Mouse (Mus musculus): Measurements from ENCODE around the gene Gps1.
"Not testable (repeated sequence)": the region's sequence is repeated elsewhere in the genome, so short reads cannot be mapped to it uniquely, and the experiment has no call there.

GRCm38 (mm10) chr11:120788460-120788859 lies 4.4 kb downstream of the Gps1 start:
- TF ChIP-seq POLR2A, CTCF (IDR thresholded peaks at IDR 0.05; ENCODE audit: insufficient read depth, low read depth, low read length): not testable (repeated sequence)
